Mouse (Mus musculus): ENCODE results near the gene Runx3.

The Runx3 gene

GRCm38 (mm10) chr4:135219652-135220051 is 99.2 kb downstream of the Runx3 start:
- DNase-seq (ENCODE audit: low read depth, low spot score): peak; percentile 74

- no peak for DNase-seq (ENCODE audit: low read depth, low spot score)
Measured at GRCm38 (mm10) chr4:135220641-135221040, 100.2 kb downstream of the Runx3 start.

GRCm38 (mm10) chr4:135221632-135222407 is 101.4 kb downstream of the Runx3 start:
- DNase-seq (ENCODE audit: low read depth, low spot score): no peak

GRCm38 (mm10) chr4:135223808-135224207 is 103.4 kb downstream of the Runx3 start:
- DNase-seq (ENCODE audit: low read depth, low spot score): no peak

- DNase-seq (ENCODE audit: low read depth, low spot score): no peak
Measured at GRCm38 (mm10) chr4:135226008-135226667, 105.7 kb downstream of the Runx3 start.

All from ZHBTc4 (cell line).